In the genomic region with DNA sequence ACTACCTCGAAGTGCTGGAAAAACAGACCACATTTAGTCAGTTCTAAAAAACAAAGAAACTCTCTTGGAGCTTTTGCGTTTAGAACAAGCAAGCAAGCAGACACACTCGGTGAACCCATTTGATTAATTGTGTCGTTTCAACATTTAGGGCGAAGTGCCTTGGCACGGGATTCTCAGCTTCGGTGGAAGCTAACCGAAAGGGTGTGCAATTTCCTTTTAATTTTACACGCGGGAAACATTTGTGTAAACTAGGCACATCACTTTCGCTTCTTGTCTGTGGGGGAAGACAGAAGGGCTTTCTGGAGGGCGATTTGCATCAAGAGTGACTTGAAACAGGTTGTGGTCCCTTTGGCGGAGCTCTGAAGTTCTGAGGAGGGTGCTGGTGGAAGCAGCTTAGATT, we compare ENCODE assay signal across 8 mouse cellular contexts. TPM values are rescaled to one million over a fixed set of nuclear protein-coding genes. Genes with fewer than 3 reads are reported as not detected.
DNase-seq lines count a peak whose midpoint lies in the region; ATAC-seq lines count a peak whose summit lies in the region.

No protein-coding gene starts in this region.

- intact Hi-C loops in heart, postnatal 10 days (cut with DNase I): no loop called here

- peak overlapping the region; percentile 77 for H3K9ac ChIP-seq in heart, embryonic 14.5 days (ENCODE audit: low read length)
- H3K9ac ChIP-seq in forebrain, embryonic 16.5 days (replicated peaks; ENCODE audit: low read depth, low read length): peak overlapping the region; percentile 72

- 6% methylated on average over 13 of the region's 13 CpGs for WGBS in heart, embryonic 14.5 days
- 9% methylated on average over 13 of the region's 13 CpGs for WGBS in forebrain, embryonic 16.5 days

- peaks cover 13 to 15% of the 10 kb centered on the region in 2 experiments; a peak in 3 of 4 replicates for H3K4me1 ChIP-seq in heart, embryonic 14.5 days (ENCODE audit: control insufficient read depth in 2 of 2, insufficient read depth in 2 of 2, low read length in 2 of 2)
- H3K4me1 ChIP-seq in forebrain, embryonic 16.5 days (replicated peaks; ENCODE audit: control insufficient read depth, insufficient read depth, low read length): peaks cover 22% of the 10 kb centered on the region

- no peak for ATAC-seq in heart, embryonic 14.5 days (ENCODE audit: insufficient number of reproducible peaks, insufficient read depth, low FRiP score, low read depth)
- no peak for ATAC-seq in forebrain, embryonic 16.5 days
- peak; percentile 21 for ATAC-seq in megakaryocyte progenitor cell, adult 5-6 weeks (replicated peaks; ENCODE audit: poor library complexity)

- peak overlapping the region; percentile 80 for H3K4me2 ChIP-seq in heart, embryonic 14.5 days (ENCODE audit: low read length)
- peak overlapping the region; percentile 88 for H3K4me2 ChIP-seq in forebrain, embryonic 16.5 days (ENCODE audit: low read length)

- DNase-seq in heart, postnatal 10 days: no peak
- DNase-seq in brain, adult 2 months (ENCODE audit: low read depth, low spot score): peak; percentile 31
- no peak for DNase-seq in adrenal gland, adult 2 months
- no peak for DNase-seq in thymus, postnatal 25 days
- DNase-seq in kidney, postnatal 36 days: no peak

- H3K27me3 ChIP-seq in heart, embryonic 14.5 days (ENCODE audit: control insufficient read depth, insufficient read depth, low read length): peaks cover 19% of the 10 kb centered on the region; the same call in 1 of the 2 replicates
- no peaks in the 10 kb centered on the region for H3K27me3 ChIP-seq in forebrain, embryonic 16.5 days (replicated peaks; ENCODE audit: control insufficient read depth, insufficient read depth, low read length)

- H3K27ac ChIP-seq in heart, embryonic 14.5 days (replicated peaks in 1 of 2; ENCODE audit: control insufficient read depth in 1 of 2, insufficient read depth in 1 of 2, low read depth in 2 of 2, low read length in 2 of 2): peak overlapping the region; percentile 7 to 10; a peak in 2 of 4 replicates
- H3K27ac ChIP-seq in forebrain, embryonic 16.5 days (ENCODE audit: low read length): no peak overlapping the region

- H3K9me3 ChIP-seq in heart, embryonic 14.5 days (ENCODE audit: control insufficient read depth, low read length): no peaks in the 10 kb centered on the region
- H3K9me3 ChIP-seq in forebrain, embryonic 16.5 days (ENCODE audit: control insufficient read depth, low read length): no peaks in the 10 kb centered on the region

- H3K4me3 ChIP-seq in heart, embryonic 14.5 days (ENCODE audit: control insufficient read depth in 1 of 2, insufficient read depth in 1 of 2, low read depth in 1 of 2, low read length in 2 of 2): peak overlapping the region; percentile 51 to 55
- H3K4me3 ChIP-seq in forebrain, embryonic 16.5 days (replicated peaks; ENCODE audit: low read length): peak overlapping the region; percentile 55

- H3K36me3 ChIP-seq in heart, embryonic 14.5 days (ENCODE audit: control insufficient read depth, insufficient read depth, low read length): no peaks in the 10 kb centered on the region
- H3K36me3 ChIP-seq in forebrain, embryonic 16.5 days (ENCODE audit: control insufficient read depth, insufficient read depth): no peaks in the 10 kb centered on the region

RNA-seq across cellular contexts. Expression of a gene that starts 6.9 kb away (rescaled TPM):
- polyA plus RNA-seq in heart, embryonic 14.5 days (2014; fragmentation: Nextera tagmentation; extraction: Ambion mirVana): 9.7 and 9.8 TPM in 2 replicates
- total RNA-seq in heart, postnatal 10 days (2021): under 1 TPM in 1 of 2 experiments, not detected in 1; 0.07 TPM
- polyA plus RNA-seq in forebrain, embryonic 16.5 days (2015; fragmentation: Nextera tagmentation; extraction: Ambion mirVana): 26.4 and 26.8 TPM in 2 replicates
- not detected in 2 replicates for total RNA-seq in megakaryocyte progenitor cell, adult 5-6 weeks (2015)
- not detected in 2 replicates for total RNA-seq in megakaryocyte progenitor cell, adult 5-6 weeks (2017)
- under 1 TPM; 0.29 to 0.35 TPM for total RNA-seq in adrenal gland, adult 2 months (2021)
- polyA plus RNA-seq in adrenal gland, adult 2 months (2012; rRNA removed): 0.10 and 0.20 TPM in 2 replicates
